Mouse (Mus musculus) olfactory bulb, adult 2 months (tissue): ENCODE data around the gene Mrpl46.

Experiments
- CTCF ChIP-seq: fragments of 200-500 bp; IDR thresholded peaks from 2 replicates; pipeline ENCODE4 v1.5.1; 2012; ENCODE audit warnings: low read depth, mild to moderate bottlenecking, low read length, moderate library complexity; ENCODE audit not compliant: insufficient read depth
- POLR2A ChIP-seq: fragments of 200-500 bp; IDR thresholded peaks from 2 replicates; pipeline ENCODE4 v1.6.1; 2012; ENCODE audit warnings: mild to moderate bottlenecking, low read depth, low read length, moderate library complexity; ENCODE audit not compliant: insufficient read depth

DNA sequence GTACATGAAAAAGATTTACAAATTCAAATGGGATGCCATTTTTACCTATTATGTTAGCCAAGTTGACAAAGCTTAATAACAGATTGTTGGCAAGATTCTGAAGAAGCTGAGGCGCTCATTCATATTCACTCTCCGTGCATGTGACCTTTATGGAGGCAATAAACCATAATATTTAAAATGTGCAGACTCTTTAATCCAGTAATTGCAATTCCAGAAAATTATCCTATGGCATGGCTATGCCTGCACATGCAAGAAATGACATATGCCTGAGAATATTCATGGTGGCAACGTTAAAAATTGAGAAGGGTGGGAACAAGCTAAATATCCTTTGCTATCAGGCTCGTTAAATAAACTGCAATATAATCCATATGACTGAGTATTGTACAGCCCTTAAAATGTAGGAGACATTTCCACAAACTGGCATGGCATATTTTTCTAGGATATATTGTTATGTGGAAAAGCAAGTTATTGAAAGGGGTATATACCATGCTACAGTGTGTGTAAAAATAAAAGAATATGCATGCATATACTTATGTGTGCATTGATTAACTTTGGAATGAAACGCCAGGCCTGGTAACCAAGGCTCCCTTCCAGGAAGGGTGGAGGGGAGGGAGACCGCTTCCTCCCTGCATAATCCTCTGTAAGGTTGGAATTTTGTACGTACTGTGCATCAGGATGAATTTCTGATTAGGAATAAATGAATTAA lies 29.4 kb downstream of the Mrpl46 start:
- no peak for TF ChIP-seq CTCF
- no peak for TF ChIP-seq POLR2A
